Mouse (Mus musculus) liver, embryonic 13.5 days (tissue): ENCODE results near the gene Parp6. TPM values are rescaled to one million over a fixed set of nuclear protein-coding genes. Genes with fewer than 3 reads are reported as not detected.

ENCODE experiments used
- ATAC-seq: fragments of 200-750 bp; cut with Nextera tagmentation; 2 replicates; pipeline ENCODE4 v1.8.0; 2017; ENCODE audit warnings: low read depth, mild to moderate bottlenecking, moderate number of reproducible peaks, moderate library complexity
- DNase-seq: peaks from one replicate; pipeline ENCODE4 v3.0.0; 2022
- H3K27ac ChIP-seq: fragments of 300-500 bp; sonication (generic); 2 replicates; pipeline ENCODE4 v1.5.1; 2015; ENCODE audit warnings: moderate library complexity, mild to moderate bottlenecking, inconsistent platforms
- H3K27me3 ChIP-seq: fragments of 300-500 bp; sonication (generic); 2 replicates; pipeline ENCODE4 v1.6.1; 2015; ENCODE audit warnings: mild to moderate bottlenecking, inconsistent platforms
- H3K36me3 ChIP-seq: fragments of 300-500 bp; sonication (generic); 2 replicates; pipeline ENCODE4 v1.6.1; 2015; ENCODE audit warnings: mild to moderate bottlenecking, inconsistent platforms
- H3K4me1 ChIP-seq: fragments of 300-500 bp; sonication (generic); replicated peaks from 2 replicates; pipeline ENCODE4 v1.6.1; 2015; ENCODE audit warnings: inconsistent platforms
- H3K4me2 ChIP-seq: fragments of 300-500 bp; sonication (generic); 2 replicates; pipeline ENCODE4 v1.6.1; 2015; ENCODE audit warnings: inconsistent platforms, mild to moderate bottlenecking, moderate library complexity
- H3K4me3 ChIP-seq: fragments of 300-500 bp; sonication (generic); replicated peaks from 2 replicates; pipeline ENCODE4 v1.5.1; 2015; ENCODE audit warnings: mild to moderate bottlenecking, inconsistent platforms
- H3K9ac ChIP-seq: fragments of 300-500 bp; sonication (generic); 2 replicates; pipeline ENCODE4 v1.6.1; 2015; ENCODE audit warnings: mild to moderate bottlenecking, inconsistent platforms
- H3K9me3 ChIP-seq: fragments of 300-500 bp; sonication (generic); replicated peaks from 2 replicates; pipeline ENCODE4 v1.6.1; 2016; ENCODE audit warnings: inconsistent platforms
- WGBS: fragments of 180-500 bp; shearing (Covaris S2); methylation state at CpG from one replicate; pipeline ENCODE4 v1.1.7; 2015; ENCODE audit not compliant: insufficient replicate concordance; 5-methylcytosine and 5-hydroxymethylcytosine counted together
- polyA plus RNA-seq: library from polyadenylated mRNA; unstranded; fragments of >200 nt; fragmentation: Nextera tagmentation; extraction: Ambion mirVana; gene quantifications from 2 replicates; pipeline ENCODE4 v1.2.1, GENCODE M21; 2015

The Parp6 gene
- polyA plus RNA-seq, 1 experiment from 2014 or later, result 3.7 TPM

DNA sequence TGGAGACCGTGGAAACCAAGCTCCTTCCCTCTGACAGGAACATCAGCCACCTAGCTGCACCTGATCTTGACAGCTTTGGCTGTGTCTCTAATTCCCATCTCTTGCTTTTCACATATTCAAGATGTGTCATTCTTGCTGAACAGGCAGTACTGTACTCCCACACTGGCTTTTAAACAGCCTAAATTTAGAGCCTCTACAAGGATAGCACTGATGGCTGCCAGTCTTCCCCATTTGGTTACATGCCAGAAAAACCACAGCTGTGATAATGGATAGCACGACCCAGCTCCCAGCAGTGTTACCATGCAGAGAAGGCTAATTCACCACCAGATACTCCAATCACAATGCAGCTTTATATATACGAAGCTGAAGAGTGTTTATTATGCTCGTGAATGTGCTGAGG is 50.2 kb downstream of the Parp6 start:
- H3K9me3 ChIP-seq, result no peaks in the 10 kb centered on the region
- DNase-seq (no peak), ATAC-seq (no peak)
- H3K27me3 ChIP-seq, result peaks cover 70% of the 10 kb centered on the region
- 59% methylated on average over 4 of the region's 4 CpGs for WGBS
- H3K36me3 ChIP-seq, result peaks cover 55% of the 10 kb centered on the region
- H3K4me3 ChIP-seq, result no peak overlapping the region
- H3K4me2 ChIP-seq, result no peak overlapping the region
- H3K27ac ChIP-seq, result no peak overlapping the region
- no peak overlapping the region for H3K9ac ChIP-seq
- H3K4me1 ChIP-seq, result peaks cover 18% of the 10 kb centered on the region

DNA sequence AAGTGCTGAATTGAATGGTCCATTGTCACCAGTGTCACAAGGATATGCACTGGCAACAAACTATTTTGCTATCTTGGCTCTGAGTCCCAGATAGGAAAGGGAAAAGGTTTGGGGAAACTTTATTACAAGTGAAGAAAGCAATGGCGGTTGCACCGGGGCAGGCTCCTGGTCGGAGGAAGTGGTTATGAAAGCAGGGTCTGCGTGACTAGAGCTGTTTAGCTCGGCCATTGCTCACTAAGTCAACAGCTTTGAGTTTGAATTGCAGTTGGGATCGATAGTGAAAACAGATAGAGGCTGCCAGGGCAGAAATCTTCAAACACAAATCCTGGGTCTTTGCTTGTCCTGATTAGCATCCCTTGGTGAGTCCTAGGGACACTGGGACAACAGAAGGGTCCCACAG is 50.8 kb downstream of the Parp6 start:
- DNase-seq (no peak), ATAC-seq (no peak)
- no peak overlapping the region for H3K4me3 ChIP-seq
- no peak overlapping the region for H3K9ac ChIP-seq
- 69% methylated on average over 6 of the region's 6 CpGs for WGBS
- peaks cover 20% of the 10 kb centered on the region for H3K4me1 ChIP-seq
- H3K36me3 ChIP-seq, result peaks cover 57% of the 10 kb centered on the region
- H3K4me2 ChIP-seq, result no peak overlapping the region
- H3K27ac ChIP-seq, result no peak overlapping the region
- H3K27me3 ChIP-seq, result peaks cover 70% of the 10 kb centered on the region
- no peaks in the 10 kb centered on the region for H3K9me3 ChIP-seq

- no peak overlapping the region for H3K27ac ChIP-seq
- no peak overlapping the region for H3K9ac ChIP-seq
- H3K9me3 ChIP-seq, result no peaks in the 10 kb centered on the region
- DNase-seq, result no peak
- peaks cover 26% of the 10 kb centered on the region for H3K4me1 ChIP-seq
- 83% methylated on average over 7 of the region's 7 CpGs for WGBS
- peaks cover 68% of the 10 kb centered on the region for H3K27me3 ChIP-seq
- no peak for ATAC-seq
- H3K4me3 ChIP-seq, result no peak overlapping the region
- H3K36me3 ChIP-seq, result peaks cover 57% of the 10 kb centered on the region
- H3K4me2 ChIP-seq, result no peak overlapping the region
Observed at GRCm38 (mm10) chr9:59668473-59668872, 51.4 kb downstream of the Parp6 start.

- Histone ChIP-seq H3K4me1 (peaks cover 27% of the 10 kb centered on the region), H3K27me3 (peaks cover 65% of the 10 kb centered on the region), H3K27ac (no peak overlapping the region), H3K36me3 (peaks cover 59% of the 10 kb centered on the region), H3K9ac (no peak overlapping the region), H3K4me2 (no peak overlapping the region), H3K9me3 (no peaks in the 10 kb centered on the region), H3K4me3 (no peak overlapping the region)
- DNase-seq, result no peak
- no peak for ATAC-seq
- WGBS, result 84% methylated on average over 4 of the region's 4 CpGs
Observed at GRCm38 (mm10) chr9:59669172-59669571, 52.1 kb downstream of the Parp6 start.

GRCm38 (mm10) chr9:59672195-59672894 is 55.3 kb downstream of the Parp6 start:
- WGBS, result 66% methylated on average over 12 of the region's 12 CpGs
- Histone ChIP-seq H3K4me2 (peak overlapping the region; percentile 0; the same call in 1 of the 2 replicates), H3K9me3 (no peaks in the 10 kb centered on the region), H3K27me3 (peaks cover 54% of the 10 kb centered on the region), H3K9ac (no peak overlapping the region), H3K36me3 (peaks cover 57% of the 10 kb centered on the region), H3K27ac (peak overlapping the region; percentile 31), H3K4me1 (peaks cover 25% of the 10 kb centered on the region), H3K4me3 (no peak overlapping the region)
- DNase-seq (peak; percentile 38), ATAC-seq (peak; percentile 88)

DNA sequence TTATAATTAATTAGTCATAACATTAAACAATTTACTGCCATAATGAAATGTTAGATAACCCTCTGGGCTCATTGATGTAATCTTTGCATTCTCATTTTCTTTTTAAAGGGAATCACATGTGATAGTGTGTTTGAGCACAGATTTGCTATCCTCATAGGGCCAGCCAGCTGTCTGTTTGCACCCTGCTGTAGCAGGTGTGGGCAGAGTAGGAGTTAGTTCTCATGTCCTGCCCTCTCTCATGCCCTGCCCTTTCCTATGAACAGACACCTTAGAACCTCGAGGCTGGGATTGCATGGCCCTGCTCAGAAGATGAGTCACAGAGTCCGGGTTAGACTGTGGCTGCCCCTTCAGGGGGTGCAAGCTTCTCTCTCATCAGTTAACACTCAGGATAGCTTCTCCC is 56.3 kb downstream of the Parp6 start:
- Histone ChIP-seq H3K9me3 (no peaks in the 10 kb centered on the region), H3K4me3 (no peak overlapping the region), H3K4me2 (no peak overlapping the region), H3K36me3 (peaks cover 59% of the 10 kb centered on the region), H3K27me3 (peaks cover 54% of the 10 kb centered on the region), H3K9ac (no peak overlapping the region), H3K4me1 (peaks cover 25% of the 10 kb centered on the region), H3K27ac (no peak overlapping the region)
- ATAC-seq (no peak), DNase-seq (no peak)
- WGBS, result 69% methylated on average over 2 of the region's 2 CpGs

GRCm38 (mm10) chr9:59675598-59675997 is 58.5 kb downstream of the Parp6 start:
- H3K4me1 ChIP-seq, result peaks cover 36% of the 10 kb centered on the region
- H3K4me2 ChIP-seq, result no peak overlapping the region
- H3K27me3 ChIP-seq, result peaks cover 59% of the 10 kb centered on the region
- H3K9ac ChIP-seq, result no peak overlapping the region
- no peak for DNase-seq
- peaks cover 42% of the 10 kb centered on the region for H3K36me3 ChIP-seq
- no peak for ATAC-seq
- no peak overlapping the region for H3K4me3 ChIP-seq
- no peak overlapping the region for H3K27ac ChIP-seq
- WGBS, result 83% methylated on average over 14 of the region's 14 CpGs
- no peaks in the 10 kb centered on the region for H3K9me3 ChIP-seq

- Histone ChIP-seq H3K9ac (no peak overlapping the region), H3K27ac (no peak overlapping the region), H3K4me1 (peaks cover 14% of the 10 kb centered on the region), H3K27me3 (peaks cover 61% of the 10 kb centered on the region), H3K36me3 (peaks cover 27% of the 10 kb centered on the region), H3K9me3 (no peaks in the 10 kb centered on the region), H3K4me2 (no peak overlapping the region), H3K4me3 (no peak overlapping the region)
- ATAC-seq (no peak), DNase-seq (no peak)
- 28% methylated on average over 1 of the region's 1 CpGs for WGBS
Observed at GRCm38 (mm10) chr9:59678313-59678712, 61.2 kb downstream of the Parp6 start.

- peak within 1 kb of the TSS; percentile 75 for H3K4me2 ChIP-seq
- DNase-seq (peak; percentile 56), ATAC-seq (peak; percentile 93)
- no peak within 1 kb of the TSS for H3K27ac ChIP-seq
- WGBS, result 4% methylated on average over 47 of the region's 47 CpGs
- H3K36me3 ChIP-seq, result peaks cover 22% of the 10 kb centered on the region
- no peaks in the 10 kb centered on the region for H3K9me3 ChIP-seq
- H3K27me3 ChIP-seq, result peaks cover 62% of the 10 kb centered on the region
- H3K4me3 ChIP-seq, result peak within 1 kb of the TSS; percentile 48
- H3K9ac ChIP-seq, result peak within 1 kb of the TSS; percentile 45; the same call in 1 of the 2 replicates
- H3K4me1 ChIP-seq, result peaks cover 11% of the 10 kb centered on the region
Observed at GRCm38 (mm10) chr9:59679678-59680533, 62.8 kb downstream of the Parp6 start, which contains the start of gene Gramd2. Gene Gramd2 (plus strand): TSS chr9:59680144.

GRCm38 (mm10) chr9:59680534-59680875 is 63.4 kb downstream of the Parp6 start:
- H3K4me3 ChIP-seq, result peak overlapping the region; percentile 48
- peaks cover 11% of the 10 kb centered on the region for H3K4me1 ChIP-seq
- no peaks in the 10 kb centered on the region for H3K9me3 ChIP-seq
- no peak for DNase-seq
- H3K36me3 ChIP-seq, result peaks cover 16% of the 10 kb centered on the region
- ATAC-seq, result no peak; the same call in 1 of the 2 replicates
- 20% methylated on average over 16 of the region's 16 CpGs for WGBS
- H3K9ac ChIP-seq, result peak overlapping the region; percentile 45; the same call in 1 of the 2 replicates
- H3K4me2 ChIP-seq, result peak overlapping the region; percentile 75
- H3K27ac ChIP-seq, result no peak overlapping the region
- peaks cover 62% of the 10 kb centered on the region for H3K27me3 ChIP-seq

GRCm38 (mm10) chr9:59684020-59684419 is 66.9 kb downstream of the Parp6 start:
- Histone ChIP-seq H3K27ac (no peak overlapping the region), H3K9ac (no peak overlapping the region), H3K36me3 (no peaks in the 10 kb centered on the region), H3K4me3 (no peak overlapping the region), H3K4me1 (peaks cover 11% of the 10 kb centered on the region), H3K27me3 (peaks cover 75% of the 10 kb centered on the region), H3K4me2 (no peak overlapping the region), H3K9me3 (no peaks in the 10 kb centered on the region)
- WGBS, result 60% methylated on average over 2 of the region's 2 CpGs
- no peak for DNase-seq
- ATAC-seq, result no peak
